Mouse (Mus musculus) layer of hippocampus, postnatal 25 days (tissue): Measurements from ENCODE around the gene Nup160. TPM values are rescaled to one million over a fixed set of nuclear protein-coding genes. Genes with fewer than 3 reads are reported as not detected.
A peak's percentile ranks its signal among the peaks of the same experiment; 100 is the strongest.

Experiments used
- DNase-seq, 2 experiments: peaks; one replicate each; pipeline ENCODE4 v3.0.0; 2022; ENCODE audit warnings: mixed read lengths in 2 of 2, low spot score in 1 of 2; ENCODE audit errors: extremely low spot score in 1 of 2
- total RNA-seq, 2 experiments: library from RNA; stranded (reverse); gene quantifications; 2 replicates each; pipeline ENCODE4 v1.2.3; 2021

Nup160 gene
- total RNA-seq, 2 experiments from 2014 or later: 16.4 to 17.9 TPM

DNA sequence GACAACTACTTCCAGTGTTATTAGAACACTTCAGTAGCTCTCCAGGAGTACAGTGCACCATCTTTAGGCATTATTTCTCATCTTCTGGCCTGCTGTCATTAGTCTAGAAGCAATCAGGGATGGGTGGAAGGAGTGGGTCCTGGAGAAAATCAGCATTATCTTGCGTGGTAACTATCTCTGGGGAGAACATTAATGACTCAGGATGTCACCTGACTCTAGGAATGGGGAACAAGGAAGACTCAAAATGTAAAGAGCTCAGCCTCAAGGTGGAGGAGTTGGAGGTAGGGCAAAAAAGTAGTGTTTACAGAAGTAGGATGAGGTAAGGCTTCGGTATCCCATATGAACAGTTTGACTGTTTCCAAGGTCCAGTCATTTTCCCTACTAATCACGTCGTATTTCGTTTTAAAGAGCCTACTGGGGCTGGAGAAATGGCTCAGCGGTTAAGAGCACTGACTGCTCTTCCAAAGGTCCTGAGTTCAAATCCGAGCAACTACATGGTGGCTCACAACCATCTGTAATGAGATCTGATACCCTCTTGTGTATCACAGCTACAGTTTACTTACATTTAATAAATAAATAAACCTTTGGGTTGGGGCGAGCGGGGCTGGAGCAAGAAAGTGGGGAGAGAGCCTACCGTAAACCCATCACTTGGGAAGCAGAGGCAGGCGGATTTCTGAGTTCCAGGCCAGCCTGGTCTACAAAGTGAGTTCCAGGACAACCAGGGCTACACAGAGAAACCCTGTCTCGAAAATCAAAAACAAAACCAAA, 67.5 kb downstream of the Nup160 start:
- DNase-seq: no peak

DNA sequence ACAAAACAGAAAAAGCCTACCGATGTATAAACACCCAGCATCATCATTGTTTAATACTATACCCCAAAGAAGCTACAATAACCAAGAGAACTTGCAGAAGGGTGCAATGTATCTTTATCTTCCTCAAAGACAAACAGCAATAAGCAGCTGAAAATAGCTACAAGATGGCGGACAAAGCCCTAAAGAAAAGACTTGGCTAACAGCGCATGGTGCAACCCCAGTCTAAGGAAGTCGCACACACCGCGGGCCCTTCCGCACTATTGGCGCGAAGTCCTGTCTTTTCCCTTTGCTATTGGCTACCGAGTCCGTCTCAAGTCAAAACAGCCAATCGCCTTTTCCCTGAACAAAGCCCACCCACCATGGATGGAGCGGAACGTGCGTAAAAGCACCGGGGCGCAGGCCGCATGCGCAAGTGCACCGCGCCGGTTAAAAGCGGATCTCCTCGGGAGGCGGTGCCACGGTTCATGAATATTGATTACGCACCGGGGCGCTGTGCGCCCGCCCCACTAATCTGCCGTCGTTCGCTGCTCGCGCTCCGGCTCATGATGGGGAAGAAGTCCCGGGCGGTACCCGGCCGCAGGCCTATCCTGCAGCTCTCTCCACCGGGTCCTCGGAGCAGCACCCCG, 68.2 kb downstream of the Nup160 start, which contains the start of gene Fnbp4:
Gene Fnbp4, plus strand, starts transcription at position 318 of the 626 bp plus-strand sequence.
- peak; percentile 90 to 91 for DNase-seq

DNA sequence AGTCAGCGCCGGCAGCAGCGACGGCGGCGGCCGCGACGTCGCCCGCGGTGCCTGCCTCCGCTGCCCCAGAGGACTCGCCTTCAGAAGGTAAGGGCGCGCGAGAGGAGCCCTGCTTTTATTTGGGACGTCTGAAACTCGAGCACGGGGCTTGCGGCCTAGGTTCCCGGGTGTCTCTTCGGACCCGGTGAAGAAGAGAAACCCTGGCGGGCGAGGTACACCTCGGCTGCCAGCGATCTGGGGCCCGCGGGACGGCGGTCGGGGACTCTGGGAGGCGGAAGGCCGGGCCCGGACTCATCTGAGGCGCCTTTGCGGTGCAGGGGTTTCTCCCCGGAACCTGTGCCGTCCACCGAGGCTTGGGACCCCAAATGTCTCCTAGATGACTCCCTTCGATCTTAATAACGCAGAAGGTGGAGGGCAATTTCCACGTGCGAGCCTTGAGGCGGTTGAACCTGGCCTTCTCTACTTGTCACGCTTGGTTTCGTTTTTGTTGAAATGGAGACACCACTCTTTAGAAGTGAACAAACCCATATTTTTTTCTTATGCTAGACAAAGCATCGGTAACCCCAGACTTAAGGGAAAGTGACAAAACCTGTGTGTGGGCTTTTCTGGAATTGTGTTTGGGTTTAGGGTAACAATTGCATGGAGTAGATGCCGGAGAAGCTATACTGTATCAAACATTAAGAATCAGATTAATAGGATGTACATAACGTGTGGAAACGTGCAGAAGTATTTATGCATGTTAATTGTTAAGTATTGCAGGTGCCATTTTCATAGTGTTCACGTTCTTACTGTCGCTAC, 68.9 kb downstream of the Nup160 start:
- no peak for DNase-seq

DNA sequence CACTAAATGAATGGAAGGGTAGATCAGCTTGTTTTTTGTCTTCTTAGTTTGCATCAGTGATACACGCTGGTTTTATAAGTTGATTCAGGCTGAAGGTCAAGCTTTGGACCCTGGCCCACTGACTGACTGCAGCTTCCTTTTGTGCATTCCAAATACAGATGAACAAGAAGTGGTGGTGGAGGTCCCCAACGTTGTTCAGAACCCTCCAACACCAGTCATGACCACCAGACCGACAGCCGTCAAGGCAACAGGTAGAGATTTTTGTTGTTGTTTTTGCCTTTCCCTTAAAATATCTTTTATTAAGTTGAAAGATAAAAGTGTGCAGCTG, 69.5 kb downstream of the Nup160 start:
- DNase-seq: no peak

DNA sequence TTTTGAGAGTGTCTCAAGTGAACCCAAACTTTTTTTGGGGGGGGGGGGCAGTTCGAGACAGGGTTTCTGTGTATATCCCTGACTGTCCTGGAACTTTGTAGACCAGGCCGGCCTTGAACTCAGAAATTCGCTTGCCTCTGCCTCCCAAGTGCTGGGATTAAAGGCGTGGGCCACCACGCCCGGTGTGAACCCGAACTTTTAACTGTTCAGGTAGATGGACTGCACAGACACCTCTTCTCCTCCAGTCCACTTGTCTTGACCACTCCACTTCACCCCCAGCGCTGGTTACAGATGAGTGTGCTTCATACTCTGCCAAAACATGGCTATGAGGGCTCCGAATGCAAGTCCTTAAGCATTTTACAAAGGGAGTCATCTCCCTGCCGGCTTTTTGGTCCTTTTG, 70.1 kb downstream of the Nup160 start:
- no peak for DNase-seq

DNA sequence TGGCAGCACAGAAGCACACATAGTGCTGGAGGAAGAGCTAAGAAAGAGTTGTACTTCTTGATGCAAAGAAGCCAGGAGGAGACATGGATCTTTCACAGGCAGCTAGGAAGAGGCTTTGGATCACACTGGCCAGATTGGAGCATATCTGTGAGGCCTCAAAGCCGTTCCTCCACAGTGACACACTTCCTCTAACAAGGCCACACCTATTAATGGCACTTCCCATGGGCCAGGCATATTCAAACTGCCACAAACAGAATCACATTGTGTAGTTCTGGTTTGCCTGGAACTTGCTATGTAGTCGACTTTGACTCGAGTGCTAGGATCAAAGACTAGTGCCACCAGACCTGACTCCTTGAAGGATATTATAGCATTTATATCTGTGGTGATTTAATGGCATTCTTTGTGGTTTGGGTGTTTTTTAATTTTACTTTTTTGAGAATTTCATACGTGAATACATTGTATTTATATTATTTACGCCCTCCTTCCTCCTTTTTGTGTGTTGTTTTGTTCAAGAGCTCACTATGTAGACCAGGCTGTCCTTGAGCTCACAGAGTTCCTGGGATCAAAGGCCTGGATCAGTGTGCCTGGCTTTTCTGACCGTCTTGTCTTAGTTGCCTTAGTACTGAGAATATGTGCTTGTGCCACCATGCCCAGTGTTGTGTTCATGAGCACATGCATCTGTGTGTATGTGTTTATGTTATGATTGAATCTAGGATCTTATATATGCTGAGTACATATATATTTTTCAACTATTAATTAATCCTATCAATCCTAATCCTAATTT, 72.9 kb downstream of the Nup160 start:
- no peak for DNase-seq

DNA sequence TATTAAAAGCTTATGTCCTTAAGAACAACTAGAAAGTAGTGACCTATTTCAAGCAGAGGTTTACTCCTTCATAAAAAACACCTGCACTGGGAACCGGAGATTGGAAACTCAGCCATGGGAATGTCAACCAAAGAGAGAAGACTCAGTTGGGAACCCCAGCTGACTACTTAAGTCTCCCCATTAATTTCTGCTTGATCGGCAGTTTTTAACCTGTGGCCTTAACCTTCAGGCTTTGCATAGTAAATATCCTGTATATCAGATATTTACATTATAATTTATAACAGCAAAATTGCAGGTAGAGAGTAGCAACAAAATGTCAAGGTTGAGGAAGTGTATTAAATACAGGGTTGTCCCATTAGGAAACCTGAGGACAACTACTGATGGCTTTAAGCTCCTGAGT, 76.5 kb downstream of the Nup160 start:
- DNase-seq: no peak

DNA sequence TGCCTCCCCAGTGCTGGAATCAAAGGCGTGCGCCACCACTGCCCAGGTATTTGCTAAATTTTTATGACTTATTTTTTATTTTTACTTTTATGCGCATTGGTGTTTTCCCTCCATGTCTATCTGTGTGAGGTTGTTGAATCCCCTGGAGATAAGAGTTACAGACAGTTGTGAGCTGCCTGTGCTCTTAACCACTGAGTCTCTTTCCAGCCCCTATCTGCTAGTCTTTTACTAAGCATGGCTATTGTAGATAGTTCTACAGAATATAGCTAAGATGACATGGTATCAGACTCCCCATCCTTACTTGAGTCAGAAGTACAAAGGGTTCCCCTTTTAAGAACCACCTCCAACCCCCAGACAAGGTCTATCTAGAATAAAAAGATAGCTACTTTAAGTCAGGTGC, 77.2 kb downstream of the Nup160 start:
- no peak for DNase-seq

DNA sequence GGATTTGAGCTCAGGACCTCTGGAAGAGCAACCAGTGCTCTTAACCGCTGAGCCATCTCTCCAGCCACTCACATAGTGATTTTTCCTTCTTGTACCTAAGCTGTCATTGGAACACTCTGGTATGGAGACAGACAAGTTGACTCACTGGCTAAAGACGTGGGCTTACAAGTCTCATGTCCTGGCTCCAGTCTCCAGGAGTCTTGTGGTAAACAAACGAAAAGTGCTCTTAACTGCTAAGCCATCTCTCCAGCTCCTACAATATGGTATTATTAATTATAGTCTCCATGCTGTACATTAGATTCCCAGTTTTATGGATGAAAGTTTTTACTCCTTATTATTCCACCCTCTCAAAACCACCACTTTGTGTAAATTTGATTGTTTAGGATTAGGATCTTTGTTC, 88.1 kb downstream of the Nup160 start:
- DNase-seq: no peak

DNA sequence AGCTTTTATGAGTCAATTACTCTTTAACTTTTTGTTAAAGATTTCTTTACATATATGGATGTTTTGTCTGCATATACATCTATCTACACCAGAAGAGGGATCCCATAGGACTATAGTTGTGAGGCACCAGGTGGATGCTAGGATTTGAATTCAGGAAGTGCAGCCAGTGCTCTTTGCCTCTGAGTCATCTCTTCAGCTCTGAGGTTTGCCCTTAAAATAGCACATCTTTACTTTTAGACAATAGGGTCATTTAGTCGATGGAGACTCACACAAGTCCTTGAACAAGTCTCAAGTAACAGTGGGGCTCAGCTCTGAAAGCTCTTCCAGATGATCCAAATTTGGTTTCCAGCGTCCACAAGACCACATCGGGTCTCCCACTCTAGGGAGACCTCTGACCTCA, 104.3 kb downstream of the Nup160 start:
- DNase-seq: no peak

DNA sequence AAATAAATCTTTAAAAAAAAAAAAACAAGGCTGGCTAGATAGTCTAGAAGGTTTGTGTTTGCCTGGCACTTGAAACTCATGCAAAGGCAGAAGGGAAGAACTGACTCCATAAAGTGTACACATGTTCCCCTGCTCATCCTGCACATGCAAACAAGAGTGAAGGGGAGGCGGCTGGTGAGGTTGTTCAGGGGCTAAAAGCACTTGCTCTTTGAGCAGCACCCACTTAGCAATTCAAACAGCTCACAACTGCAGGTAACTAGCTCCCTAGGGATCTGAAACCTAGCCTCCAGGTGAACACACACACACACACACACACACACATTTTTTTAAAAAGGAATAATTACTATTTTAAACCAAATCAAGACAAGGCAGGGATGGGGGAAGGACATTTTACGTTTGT, 104.9 kb downstream of the Nup160 start:
- DNase-seq: no peak

DNA sequence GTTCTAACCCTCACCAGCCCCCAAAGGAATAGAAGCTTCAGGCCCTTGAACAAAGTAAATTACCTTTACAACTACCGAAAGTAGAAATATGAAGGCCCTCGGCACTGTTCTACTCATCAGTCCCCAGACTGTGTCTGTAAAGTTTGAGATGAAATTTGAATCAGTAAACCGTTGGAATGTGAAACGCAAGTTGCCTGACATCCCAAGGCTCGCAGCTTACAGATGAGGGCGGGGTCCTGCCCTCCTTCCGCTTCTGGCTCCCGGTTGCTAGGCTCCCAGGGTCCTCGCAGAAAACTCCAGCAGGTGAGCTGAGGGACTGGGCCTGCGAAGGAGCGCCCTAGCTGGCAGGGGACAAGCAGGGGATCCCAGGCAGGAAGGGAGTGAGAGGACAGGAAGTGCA, 105.4 kb downstream of the Nup160 start, which contains the start of gene Agbl2:
Gene Agbl2, plus strand, starts transcription at position 270 of the 400 bp plus-strand sequence.
- DNase-seq: no peak

DNA sequence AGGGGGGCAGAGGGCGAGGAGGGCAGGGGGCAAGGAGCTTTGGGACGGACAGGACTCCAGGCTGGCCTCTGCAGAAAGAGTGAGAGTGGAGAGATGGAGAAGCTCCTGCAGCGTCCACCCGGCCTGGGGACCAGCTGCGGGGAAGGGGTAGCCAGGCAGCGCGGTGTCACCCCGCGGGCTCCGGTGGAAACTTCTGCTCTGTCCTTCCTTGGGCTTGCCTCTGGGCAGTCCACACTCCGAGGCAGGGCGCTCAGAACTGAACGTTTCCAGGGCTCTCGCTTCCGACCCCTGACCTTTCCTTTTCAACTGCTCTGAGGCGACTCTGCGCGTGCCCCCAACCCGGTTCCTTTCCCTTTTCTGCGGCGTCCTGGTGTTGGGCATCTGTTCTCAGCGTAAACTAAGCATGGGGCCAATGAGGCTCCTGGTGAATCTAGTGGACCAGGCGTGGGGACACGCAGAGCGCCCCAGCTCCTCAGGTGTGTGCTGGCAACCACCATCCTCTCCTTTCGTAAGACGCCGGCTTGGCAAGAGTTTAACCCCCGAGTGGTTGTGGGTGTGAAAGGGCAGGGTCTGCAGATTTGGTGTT, 106.0 kb downstream of the Nup160 start:
- no peak for DNase-seq

Other genes starting within 250 kb of the Nup160 start
- 100 to 1,000 TPM; 118 to 129 TPM for gene Ptprj, start 96.6 kb upstream of the Nup160 start, total RNA-seq
- 10 to 100 TPM; 41.2 to 69.1 TPM for gene Fnbp4, start 68.2 kb downstream of the Nup160 start, total RNA-seq
- under 1 TPM; 0.52 to 0.92 TPM for gene Agbl2, start 105.5 kb downstream of the Nup160 start, total RNA-seq
- 100 to 1,000 TPM; 116 to 124 TPM for gene Mtch2, start 169.9 kb downstream of the Nup160 start, total RNA-seq
- gene C1qtnf4, start 208.6 kb downstream of the Nup160 start, total RNA-seq: 100 to 1,000 TPM; 209 to 222 TPM
- 10 to 100 TPM; 32.5 to 43.0 TPM for gene Kbtbd4, start 227.5 kb downstream of the Nup160 start, total RNA-seq
- 100 to 1,000 TPM; 219 to 254 TPM for gene Ndufs3, start 227.6 kb downstream of the Nup160 start, total RNA-seq